Mouse (Mus musculus): ENCODE results near the gene Gpbar1.

Gene Gpbar1

GRCm38 (mm10) chr1:74321396-74321795, 43.0 kb downstream of the Gpbar1 start:
- no peak for TF ChIP-seq GATA4 (IDR thresholded peaks at IDR 0.05; ENCODE audit: insufficient replicate concordance, low read length)
